Mouse (Mus musculus): ENCODE results near the gene Tirap. TPM values are rescaled to one million over a fixed set of nuclear protein-coding genes. Genes with fewer than 3 reads are reported as not detected.
A peak's percentile ranks its signal among the peaks of the same experiment; 100 is the strongest.

The Tirap gene
- total RNA-seq, 2 experiments from 2014 or later: 0.83 to 2.5 TPM

DNA sequence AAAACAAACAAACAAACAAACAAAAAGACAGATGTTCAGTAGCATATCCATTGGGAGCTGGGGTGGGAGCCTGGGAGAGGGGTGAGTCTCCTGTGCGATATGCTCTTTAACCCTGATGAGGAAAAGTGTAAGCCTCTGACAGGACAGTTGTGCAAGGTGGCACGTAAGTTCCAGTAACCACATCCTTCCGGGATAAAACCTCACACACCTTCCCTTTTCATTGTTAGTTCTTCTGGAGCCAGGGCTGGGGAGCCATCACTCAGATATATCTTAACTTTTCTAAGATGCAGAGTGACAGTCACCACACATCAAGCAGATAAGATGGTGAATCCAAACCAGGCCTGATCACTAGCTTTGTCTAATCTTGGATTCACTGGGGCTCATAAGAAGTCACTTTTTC, 6.0 kb downstream of the Tirap start:
- no peak for ATAC-seq (replicated peaks; ENCODE audit: low FRiP score, poor library complexity, severe bottlenecking)

DNA sequence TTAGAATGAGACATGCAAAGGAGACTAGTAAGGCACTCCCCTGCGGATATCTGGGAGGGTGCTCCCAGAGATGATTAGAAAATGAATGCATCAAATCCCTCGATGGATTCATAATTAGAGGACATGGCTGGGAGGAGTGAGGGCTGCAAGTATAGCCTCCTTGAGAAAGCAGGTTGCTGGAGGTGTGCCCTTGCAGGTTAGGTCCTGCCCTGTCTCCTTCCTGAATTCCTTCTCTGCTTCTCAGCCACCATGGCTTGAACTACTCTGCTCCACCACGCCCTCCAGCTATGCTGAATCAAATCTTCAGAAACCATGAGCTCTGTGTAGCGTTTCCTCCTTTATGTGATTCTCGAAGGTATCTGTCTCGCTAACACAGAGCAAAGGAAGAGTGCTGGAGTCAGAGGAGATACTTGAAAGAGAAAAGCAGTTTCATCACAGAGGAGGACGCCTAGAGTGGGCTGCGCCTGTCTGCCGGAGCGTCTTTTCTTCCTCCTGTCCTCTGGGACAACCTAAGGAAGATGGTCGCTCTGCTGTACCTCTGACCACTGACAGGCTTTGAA, 7.0 kb downstream of the Tirap start:
- ATAC-seq (replicated peaks; ENCODE audit: low FRiP score, poor library complexity, severe bottlenecking): no peak

DNA sequence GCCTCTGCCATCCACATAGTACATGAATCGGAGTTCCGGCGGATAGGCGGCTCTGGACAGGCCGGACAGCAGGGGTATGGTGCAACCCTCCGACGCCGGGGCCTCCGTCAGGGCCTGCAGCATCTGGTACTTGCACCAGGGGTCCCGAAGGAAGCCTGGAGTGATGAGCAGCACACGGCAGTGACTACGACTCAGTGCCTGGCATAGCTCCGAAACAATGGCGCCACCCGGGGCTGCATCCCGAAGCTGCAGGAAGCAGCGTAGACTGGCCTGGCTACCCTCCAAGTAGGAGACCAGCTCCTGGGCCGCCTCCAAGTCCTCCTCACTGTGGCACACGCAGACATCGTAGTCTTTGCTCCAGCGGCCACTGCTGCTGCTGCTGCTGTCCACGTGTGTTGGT, 11.4 kb downstream of the Tirap start:
- no peak; the same call in 1 of the 2 replicates for ATAC-seq (replicated peaks; ENCODE audit: low FRiP score, poor library complexity, severe bottlenecking)

DNA sequence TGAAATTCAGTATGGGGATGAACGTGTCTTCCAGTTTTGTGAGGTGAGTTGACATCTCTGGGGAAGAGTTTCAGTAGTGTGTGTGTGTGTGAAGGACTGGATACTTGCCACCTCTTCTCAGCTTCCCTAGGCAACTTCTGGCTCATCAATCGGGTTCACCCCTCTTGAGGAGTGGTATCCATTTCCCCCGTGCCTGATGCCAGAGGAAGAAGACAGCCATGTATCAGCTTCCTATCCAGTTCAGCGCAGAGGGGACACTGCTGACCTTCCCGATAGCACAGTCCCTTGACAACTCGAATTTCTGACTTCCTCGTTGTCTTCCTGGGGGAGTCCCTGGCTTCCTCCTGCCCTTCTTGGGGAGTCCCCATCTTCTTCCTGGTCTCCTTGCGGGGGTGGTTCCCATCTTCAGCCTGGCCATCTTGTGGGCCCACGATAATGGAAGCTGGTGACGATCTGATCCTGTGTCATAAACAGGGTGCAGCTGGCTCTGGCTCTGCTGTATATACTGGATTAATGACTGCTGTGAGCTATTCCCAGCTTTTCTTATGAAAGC, 12.7 kb downstream of the Tirap start:
- ATAC-seq (replicated peaks; ENCODE audit: low FRiP score, poor library complexity, severe bottlenecking): no peak

DNA sequence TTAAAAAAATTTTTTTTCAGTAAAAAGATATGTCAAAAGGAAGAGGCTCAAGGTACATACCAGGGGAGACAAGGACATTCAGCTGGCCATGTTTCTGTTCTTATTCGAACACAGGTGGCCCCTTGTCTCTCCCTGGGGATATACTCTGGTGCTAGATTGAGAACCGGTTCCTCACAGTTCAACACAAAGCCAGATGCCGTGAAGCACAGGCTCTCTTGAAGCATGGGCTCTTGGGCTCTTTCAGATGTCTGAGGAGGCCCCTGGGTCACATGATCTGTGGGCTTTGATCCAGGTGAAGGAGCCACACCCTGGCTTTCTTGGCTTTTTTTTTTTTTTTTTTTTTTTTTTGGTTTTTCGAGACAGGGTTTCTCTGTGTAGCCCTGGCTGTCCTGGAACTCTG, 13.7 kb downstream of the Tirap start:
- no peak for ATAC-seq (replicated peaks; ENCODE audit: low FRiP score, poor library complexity, severe bottlenecking)

DNA sequence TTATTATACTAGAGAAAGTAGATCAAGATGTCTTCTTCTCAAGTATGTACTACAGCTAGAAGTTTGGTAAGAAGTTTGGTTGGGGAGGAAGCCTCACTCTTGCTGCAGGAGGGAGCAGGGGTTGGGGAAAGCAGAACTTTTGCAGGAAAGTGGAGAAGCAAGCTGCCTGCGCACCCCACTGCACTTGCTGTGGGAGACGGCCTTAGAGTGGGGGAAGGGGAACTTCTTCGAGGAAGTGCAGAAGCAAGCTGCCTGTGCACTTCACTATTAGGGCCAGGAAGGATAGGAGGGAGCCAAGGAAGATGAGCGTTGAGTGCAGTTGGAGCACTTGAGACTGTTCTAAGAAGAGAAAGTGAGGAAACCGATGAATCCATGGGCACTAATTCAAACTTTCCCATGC, 16.7 kb downstream of the Tirap start:
- ATAC-seq (replicated peaks; ENCODE audit: low FRiP score, poor library complexity, severe bottlenecking): no peak

DNA sequence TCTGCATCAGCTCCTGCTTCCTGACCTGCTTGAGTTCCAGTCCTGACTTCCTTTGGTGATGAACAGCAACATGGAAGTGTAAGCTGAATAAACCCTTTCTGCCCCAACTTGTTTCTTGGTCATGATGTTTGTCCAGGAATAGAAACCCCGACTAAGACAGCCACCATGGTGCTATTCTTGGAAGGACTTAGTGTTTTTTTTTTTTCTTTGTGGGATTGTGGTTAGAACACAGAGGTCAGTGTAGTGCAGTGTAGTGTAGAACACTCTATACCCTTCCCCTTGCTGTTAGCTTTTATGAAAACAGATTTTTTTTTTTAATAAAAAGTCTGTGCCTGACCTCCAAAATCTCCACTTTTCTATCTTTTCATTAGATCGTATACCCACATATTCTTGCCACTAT, 17.3 kb downstream of the Tirap start:
- ATAC-seq (replicated peaks; ENCODE audit: low FRiP score, poor library complexity, severe bottlenecking): no peak

DNA sequence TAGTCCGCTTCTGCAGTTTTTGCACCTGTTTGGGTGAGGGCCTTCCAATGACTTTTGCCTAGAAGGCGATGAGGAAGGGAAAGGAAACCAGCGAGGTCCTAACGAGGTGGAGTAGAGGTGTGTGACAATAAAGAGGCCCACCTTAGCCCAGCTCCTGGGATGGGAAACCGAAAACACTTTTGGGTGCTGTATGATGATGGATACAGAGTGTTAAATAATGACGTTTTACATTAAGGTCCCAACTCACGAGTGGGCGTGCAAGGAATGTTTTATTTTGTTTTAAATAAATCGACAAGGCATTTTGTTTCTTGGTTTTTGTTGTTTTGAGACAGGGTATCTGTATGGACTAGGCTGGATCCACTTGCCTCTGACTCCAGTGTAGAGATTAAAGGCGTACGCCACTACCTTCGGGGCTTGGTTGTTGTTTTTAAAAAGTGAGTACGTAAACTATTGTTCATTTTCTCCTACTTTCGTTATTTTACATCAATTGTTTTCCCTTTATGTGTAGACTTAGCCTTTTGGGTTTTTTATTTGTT, 23.9 kb downstream of the Tirap start:
- ATAC-seq (replicated peaks; ENCODE audit: low FRiP score, poor library complexity, severe bottlenecking): no peak; the same call in 1 of the 2 replicates

DNA sequence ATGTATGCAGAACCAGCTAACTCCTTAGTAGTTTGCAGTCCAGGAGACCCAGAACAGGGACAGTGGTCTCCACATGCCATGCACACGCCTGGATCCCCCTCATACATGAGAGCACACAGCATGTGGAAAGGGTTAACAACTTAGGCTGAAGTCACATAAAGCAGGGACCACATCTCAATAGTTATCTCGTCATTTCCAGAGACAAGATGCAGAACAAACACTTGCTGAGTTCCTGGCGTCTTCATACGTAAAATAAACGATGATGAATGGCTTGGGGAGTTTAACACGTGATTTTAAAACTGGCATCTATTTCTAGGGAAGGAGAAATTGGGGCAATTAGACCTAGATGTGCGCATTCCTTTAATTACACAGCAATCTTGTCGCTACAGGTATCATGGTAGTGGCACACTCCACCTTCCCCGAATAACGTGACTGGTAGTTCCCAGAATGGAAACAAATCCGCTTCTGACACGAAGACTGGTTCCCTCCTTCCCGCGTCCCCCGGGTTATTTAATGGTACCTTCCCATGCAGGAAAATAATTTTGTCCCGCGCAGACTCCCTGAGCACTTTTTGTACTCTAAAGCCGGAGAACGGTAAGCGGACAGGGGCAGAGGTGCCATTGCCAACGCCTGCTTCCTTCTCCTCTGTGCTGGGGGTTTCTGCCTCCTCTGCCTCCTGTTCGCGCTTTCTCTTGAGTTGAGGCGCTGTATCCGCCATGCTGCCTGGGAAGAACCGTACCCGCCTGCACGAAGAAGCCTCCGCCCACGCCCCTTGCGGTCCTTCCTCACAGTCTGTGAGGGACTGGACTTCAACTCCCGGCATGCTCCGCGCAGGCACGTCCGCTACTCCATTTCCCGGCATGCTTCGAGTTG, 24.6 kb downstream of the Tirap start, which contains the start of gene Dcps:
Gene Dcps, minus strand, starts transcription at position 811 of the 873 bp plus-strand sequence.
- peak; percentile 99 for ATAC-seq (replicated peaks; ENCODE audit: low FRiP score, poor library complexity, severe bottlenecking)

DNA sequence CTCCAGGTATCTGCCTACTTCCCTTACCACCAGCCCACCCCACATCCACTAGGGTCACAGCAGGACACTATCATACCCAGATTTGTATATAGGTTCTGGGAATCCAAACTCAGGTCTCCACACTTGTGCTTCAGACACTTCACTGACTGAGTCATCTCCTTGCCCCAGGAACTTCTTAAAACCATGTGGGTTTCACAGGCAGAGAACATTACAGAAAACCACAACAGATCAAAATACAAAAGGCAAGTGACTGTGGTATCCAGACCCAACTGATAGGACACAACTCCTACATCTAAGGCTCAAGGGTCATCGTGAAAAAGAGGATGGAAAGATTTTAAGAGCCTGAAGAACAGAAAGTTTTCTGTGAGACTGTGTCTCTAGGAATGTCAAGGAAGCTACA, 26.8 kb downstream of the Tirap start:
- no peak for ATAC-seq (replicated peaks; ENCODE audit: low FRiP score, poor library complexity, severe bottlenecking)

DNA sequence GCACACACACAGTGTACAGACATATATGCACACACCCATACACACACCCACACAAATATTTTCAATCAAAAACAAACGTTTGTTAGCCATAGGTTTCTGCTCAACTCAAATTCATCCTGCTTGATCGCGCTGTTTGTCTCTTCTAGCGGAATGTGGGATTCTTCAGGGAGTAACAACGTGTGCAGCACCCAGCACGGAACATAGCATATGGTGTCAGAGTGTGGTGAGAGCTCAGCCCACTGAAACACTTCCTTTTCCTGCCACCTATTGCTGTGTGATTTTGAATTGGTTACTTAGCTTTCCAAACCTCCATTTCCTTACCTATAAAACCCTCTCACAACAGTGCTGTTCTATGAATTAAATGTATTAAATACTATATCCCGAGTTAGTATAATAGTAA, 30.0 kb downstream of the Tirap start:
- no peak for ATAC-seq (replicated peaks; ENCODE audit: low FRiP score, poor library complexity, severe bottlenecking)

DNA sequence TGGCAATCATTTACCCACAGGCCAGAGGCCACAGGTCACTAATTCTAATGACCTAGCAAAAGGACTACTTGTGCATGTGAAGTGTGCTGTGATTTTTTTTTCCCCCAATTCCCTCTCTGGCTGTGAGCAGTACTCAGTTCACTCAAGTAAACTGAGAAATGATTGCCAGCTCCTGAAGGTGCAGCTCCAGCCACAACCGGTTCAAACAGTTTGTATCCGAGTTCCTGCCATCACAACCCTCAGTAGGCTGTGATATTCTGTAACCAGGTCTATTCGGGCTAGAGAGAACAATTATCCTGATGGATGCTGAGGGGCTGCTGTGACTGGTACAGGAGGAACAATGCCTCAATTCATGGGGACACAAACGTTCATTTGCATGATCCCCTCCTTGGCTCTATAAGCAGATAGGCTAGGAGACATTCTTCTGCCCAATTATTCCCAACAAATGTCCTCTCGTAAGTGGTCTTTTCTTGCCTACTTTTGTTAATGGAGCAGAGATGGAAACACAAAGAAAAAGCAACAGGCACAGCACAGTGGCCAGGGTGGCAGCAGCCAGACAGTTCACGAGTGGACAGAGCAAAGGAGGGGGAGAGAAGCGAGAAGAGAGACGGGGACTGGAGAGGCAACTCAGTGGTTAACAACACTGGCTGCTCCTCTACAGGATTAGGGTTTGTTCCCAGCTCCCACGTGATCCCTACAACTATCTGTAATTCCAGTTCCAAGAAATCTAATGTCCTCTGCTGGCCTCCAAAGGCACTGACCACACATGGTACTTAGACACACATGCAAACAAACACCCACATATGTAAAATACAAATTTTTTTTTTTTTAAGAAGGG, 33.1 kb downstream of the Tirap start:
- no peak for ATAC-seq (replicated peaks; ENCODE audit: low FRiP score, poor library complexity, severe bottlenecking)

DNA sequence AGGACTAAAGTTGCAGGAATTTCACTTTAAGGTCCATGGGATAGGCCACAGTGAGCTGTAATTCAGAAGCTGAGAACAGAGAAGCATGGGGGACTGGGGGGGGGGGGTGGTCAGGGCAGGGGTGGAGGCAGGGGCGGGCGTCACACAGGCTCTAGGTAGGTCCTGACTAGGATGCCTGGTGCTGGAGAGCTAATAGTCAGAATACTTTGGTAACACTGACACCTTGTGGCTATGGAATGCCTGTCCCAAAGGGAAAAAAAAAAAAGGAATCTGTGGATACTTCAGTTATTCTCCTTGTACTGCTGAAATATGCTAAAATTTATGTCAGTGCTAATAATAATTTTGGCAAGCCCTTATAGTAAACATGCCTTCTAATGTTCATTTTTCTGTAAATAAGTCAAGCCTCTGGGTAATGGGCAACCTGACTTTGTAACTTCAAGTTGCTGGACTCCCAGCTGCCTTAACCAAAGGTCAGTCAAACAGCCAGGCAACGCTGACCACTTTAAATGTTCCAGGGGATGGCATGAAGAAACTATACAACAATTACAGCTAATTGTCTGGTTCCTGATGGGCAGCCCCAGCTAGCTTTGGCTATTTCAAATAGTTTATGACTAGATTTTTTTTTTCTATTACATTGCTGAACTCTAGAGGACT, 33.8 kb downstream of the Tirap start:
- ATAC-seq (replicated peaks; ENCODE audit: low FRiP score, poor library complexity, severe bottlenecking): peak; percentile 61; the same call in 1 of the 2 replicates

DNA sequence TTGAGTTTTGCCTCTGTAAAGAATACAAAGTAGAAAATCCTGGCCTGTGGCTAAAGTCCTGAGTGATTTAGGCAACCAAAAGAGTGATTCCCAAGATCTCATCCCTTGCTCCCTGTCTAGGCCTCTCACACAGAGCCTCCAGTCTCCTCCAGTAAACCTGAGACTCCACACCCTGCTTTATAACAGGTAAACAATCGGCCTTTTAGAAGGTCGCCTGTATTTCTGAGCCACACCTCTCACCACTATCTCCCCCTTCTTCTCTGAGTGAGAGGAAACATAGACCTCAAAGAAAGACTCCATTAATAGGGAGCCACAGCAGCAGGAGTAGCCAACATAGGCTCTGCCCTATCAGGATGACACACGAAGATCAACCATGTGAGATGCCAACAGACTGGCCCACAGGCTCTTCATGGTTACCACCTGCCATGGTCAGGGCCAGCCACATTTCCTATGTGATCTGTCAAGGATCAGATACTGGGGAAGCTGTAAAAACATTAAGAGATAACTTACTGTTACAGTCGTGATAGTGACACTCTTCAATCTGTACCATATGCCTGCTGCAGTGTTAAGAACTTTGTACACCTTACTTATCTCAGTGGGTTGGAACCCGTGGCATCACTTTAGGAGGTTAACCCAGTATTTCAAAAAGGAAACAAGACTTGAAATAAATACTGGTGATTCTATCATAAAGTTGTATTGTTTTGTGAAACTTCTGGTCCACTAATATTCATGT, 35.8 kb downstream of the Tirap start:
- no peak for ATAC-seq (replicated peaks; ENCODE audit: low FRiP score, poor library complexity, severe bottlenecking)

DNA sequence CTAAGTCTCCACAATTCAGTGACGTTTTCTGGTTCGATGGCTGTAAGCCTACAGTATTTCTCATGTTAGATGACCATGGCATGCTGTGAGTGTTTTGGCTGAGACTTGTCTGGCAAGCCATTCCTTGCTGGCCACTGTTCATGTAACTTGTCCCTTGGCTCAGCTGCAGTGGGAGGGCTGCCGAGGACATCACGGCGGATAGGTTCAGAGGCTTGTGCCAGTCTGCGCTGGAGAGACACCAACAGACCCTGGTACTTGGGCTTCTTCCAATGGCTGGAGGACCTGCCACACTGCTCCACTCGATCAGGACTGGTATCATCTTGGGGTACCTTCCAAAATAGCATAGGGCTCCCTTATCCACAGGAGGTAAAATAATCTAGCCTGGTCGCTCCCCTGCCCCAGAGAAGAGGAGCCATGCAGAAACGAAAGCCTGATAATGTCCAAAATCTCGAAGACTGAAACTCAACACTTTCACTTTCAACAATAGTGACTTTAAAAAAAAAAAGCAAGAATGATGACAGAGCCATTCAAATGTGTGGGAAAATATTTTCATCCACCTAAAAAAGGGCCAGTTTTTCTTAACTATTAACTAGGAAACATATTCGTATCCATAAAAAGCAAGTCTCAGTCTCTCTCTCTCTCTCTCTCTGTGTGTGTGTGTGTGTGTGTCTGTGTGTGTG, 36.9 kb downstream of the Tirap start:
- no peak for ATAC-seq (replicated peaks; ENCODE audit: low FRiP score, poor library complexity, severe bottlenecking)

DNA sequence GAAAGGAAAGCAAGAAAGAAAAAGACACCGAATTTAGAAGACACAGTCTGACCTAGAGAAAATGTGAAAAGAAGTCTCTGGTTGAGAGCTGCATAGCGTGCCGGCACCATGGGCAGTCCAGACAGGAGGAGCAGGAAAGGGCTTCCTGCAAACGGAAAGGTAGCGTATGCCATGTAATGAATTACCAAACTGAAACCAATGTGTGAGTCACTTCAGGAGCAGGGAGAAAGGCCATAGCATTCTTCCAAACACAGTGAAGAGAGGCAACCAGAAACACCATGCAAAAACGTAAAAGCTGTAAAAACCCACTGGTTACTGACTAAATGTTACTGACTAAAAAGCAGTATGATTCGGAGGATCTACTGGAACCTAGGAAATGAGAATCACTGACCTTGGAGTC, 38.4 kb downstream of the Tirap start:
- no peak for ATAC-seq (replicated peaks; ENCODE audit: low FRiP score, poor library complexity, severe bottlenecking)

DNA sequence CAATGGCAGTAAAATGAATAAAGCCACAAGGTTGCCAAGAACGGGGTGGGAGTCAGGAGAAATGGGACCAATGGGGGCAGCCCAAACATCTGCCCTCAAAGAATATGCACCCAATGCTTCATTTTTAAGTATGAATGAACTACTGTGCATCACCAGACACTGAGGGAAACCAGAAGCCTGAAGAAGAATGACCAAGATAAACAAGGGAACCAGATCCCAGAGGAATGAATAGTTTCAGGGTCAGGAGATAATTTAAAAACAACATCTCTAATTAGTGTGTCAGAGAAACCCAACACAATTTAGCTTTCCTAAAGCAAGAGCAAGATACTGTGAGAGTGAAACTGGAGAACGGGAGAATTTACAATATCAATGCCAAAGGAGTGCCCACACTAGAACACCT, 39.4 kb downstream of the Tirap start:
- no peak for ATAC-seq (replicated peaks; ENCODE audit: low FRiP score, poor library complexity, severe bottlenecking)

DNA sequence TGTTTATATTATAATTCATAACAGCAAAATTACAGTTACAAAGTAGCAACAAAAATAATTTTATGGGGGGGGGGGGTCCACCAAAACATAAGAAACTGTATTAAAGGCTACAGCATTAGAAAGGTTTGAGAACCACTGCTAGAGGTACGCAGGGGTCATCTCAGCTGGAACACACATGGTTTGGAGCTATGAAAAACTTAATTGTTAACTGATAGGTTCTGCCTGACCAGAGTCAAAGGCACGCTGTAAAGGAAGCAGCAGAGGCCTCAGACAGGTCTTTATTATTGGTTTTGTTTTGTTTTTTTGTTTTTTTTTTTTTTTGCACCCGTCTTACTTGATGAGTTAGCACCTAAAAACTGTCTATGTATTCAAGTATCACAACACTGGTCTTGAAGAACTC, 41.6 kb downstream of the Tirap start:
- ATAC-seq (replicated peaks; ENCODE audit: low FRiP score, poor library complexity, severe bottlenecking): no peak

Data from erythroid progenitor cell, adult 5-6 weeks (primary cell).